Mouse (Mus musculus) kidney, embryonic 16.5 days (tissue): ENCODE data around the gene Scyl2. TPM values are rescaled to one million over a fixed set of nuclear protein-coding genes. Genes with fewer than 3 reads are reported as not detected.
"Not testable (repeated sequence)": the region's sequence is repeated elsewhere in the genome, so short reads cannot be mapped to it uniquely, and the experiment has no call there.

Experiments
- ATAC-seq: fragments of 200-750 bp; cut with Nextera tagmentation; 2 replicates; pipeline ENCODE4 v1.8.0; 2017; ENCODE audit warnings: moderate TSS enrichment; ENCODE audit not compliant: low FRiP score, low TSS enrichment
- H3K27ac ChIP-seq: fragments of 300-500 bp; sonication (generic); 2 replicates; pipeline ENCODE4 v1.5.1; 2014; ENCODE audit warnings: low read length
- H3K27me3 ChIP-seq: fragments of 300-500 bp; sonication (generic); 2 replicates; pipeline ENCODE4 v1.6.1; 2014; ENCODE audit warnings: low read length, control low read depth, mixed read lengths; ENCODE audit not compliant: insufficient read depth
- H3K36me3 ChIP-seq: fragments of 300-500 bp; sonication (generic); 2 replicates; pipeline ENCODE4 v1.6.1; 2014; ENCODE audit warnings: low read length, control low read depth, mixed read lengths; ENCODE audit not compliant: insufficient read depth
- H3K4me1 ChIP-seq: fragments of 300-500 bp; sonication (generic); 2 replicates; pipeline ENCODE4 v1.6.1; 2014; ENCODE audit warnings: low read length, control low read depth, mixed read lengths; ENCODE audit not compliant: insufficient read depth
- H3K4me2 ChIP-seq: fragments of 300-500 bp; sonication (generic); replicated peaks from 2 replicates; pipeline ENCODE4 v1.6.1; 2014; ENCODE audit warnings: low read depth, low read length
- H3K4me3 ChIP-seq: fragments of 300-500 bp; sonication (generic); 2 replicates; pipeline ENCODE4 v1.5.1; 2014; ENCODE audit warnings: mild to moderate bottlenecking, low read length
- H3K9ac ChIP-seq: fragments of 300-500 bp; sonication (generic); replicated peaks from 2 replicates; pipeline ENCODE4 v1.6.1; 2014; ENCODE audit warnings: low read length
- H3K9me3 ChIP-seq: fragments of 300-500 bp; sonication (generic); 2 replicates; pipeline ENCODE4 v1.6.1; 2016; ENCODE audit warnings: low read length, control low read depth
- WGBS: fragments of 180-500 bp; shearing (Covaris S2); extraction: QIAGEN DNeasy Blood & Tissue Kit; methylation state at CpG from one replicate; pipeline ENCODE4 v1.1.7; 2014; 5-methylcytosine and 5-hydroxymethylcytosine counted together
- polyA plus RNA-seq: library from polyadenylated mRNA; unstranded; fragments of >200 nt; fragmentation: Nextera tagmentation; extraction: Ambion mirVana; gene quantifications from 2 replicates; pipeline ENCODE4 v1.2.1, GENCODE M21; 2015

The Scyl2 gene
- polyA plus RNA-seq, 1 experiment from 2014 or later: 7.6 TPM

- Histone ChIP-seq H3K4me3 (no peak overlapping the region), H3K4me1 (no peaks in the 10 kb centered on the region), H3K27me3 (no peaks in the 10 kb centered on the region), H3K9me3 (no peaks in the 10 kb centered on the region), H3K4me2 (no peak overlapping the region), H3K36me3 (peaks cover 11% of the 10 kb centered on the region), H3K27ac (no peak overlapping the region), H3K9ac (no peak overlapping the region)
- no peak for ATAC-seq
- WGBS: 83% methylated on average over 3 of the region's 3 CpGs
Measured at GRCm38 (mm10) chr10:89707397-89707796, 21.3 kb upstream of the Scyl2 start.

DNA sequence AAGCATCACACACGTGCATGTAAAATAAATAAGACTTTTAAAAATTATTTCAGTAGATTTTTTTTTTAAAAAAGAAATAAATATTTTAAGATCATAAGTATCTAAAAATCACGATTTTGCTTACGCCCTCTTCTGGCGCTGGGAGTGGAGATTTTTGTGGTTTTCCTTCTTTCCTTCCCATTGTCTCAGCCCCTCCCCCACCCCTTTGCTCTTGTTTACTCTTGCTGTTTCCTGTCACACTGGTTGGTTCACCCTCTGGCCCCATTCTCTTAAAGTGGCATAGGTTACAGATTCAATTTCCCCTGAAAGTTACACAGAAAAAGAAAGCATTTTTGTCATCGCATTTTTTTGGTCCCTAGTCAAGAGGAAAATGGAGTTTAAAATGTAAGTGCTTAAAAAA lies 17.0 kb upstream of the Scyl2 start:
- Histone ChIP-seq H3K4me2 (no peak overlapping the region), H3K9me3 (no peaks in the 10 kb centered on the region), H3K9ac (no peak overlapping the region), H3K36me3 (no peaks in the 10 kb centered on the region), H3K27ac (no peak overlapping the region), H3K4me3 (no peak overlapping the region), H3K27me3 (no peaks in the 10 kb centered on the region), H3K4me1 (no peaks in the 10 kb centered on the region)
- WGBS: 49% methylated on average over 5 of the region's 5 CpGs
- 0 out of 2 replicates have a peak, but pooled peaks have one; percentile 39 for ATAC-seq

DNA sequence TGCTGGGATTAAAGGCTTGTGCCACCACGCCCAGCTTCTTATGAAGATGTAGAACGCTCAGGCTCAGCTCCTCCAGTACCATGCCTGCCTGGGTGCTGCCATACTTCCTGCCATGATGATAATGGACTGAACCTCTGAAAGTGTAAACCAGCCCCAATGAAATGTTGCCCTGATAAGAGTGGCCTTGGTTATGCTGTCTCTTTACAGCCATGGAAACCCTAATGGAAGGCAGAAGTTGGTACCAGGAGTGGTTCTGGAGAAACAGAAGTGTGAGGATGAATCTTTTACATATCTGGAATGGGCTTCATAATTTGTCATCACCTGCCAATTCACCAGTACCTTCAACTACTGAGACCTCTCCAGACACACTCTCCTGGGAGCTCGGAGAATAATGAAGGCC lies 11.9 kb upstream of the Scyl2 start:
- WGBS: 92% methylated on average over 3 of the region's 3 CpGs
- no peak overlapping the region for H3K4me2 ChIP-seq
- ATAC-seq: no peak
- H3K9me3 ChIP-seq: no peaks in the 10 kb centered on the region
- no peaks in the 10 kb centered on the region for H3K27me3 ChIP-seq
- no peak overlapping the region for H3K27ac ChIP-seq
- H3K36me3 ChIP-seq: no peaks in the 10 kb centered on the region
- no peaks in the 10 kb centered on the region for H3K4me1 ChIP-seq
- no peak overlapping the region for H3K9ac ChIP-seq
- no peak overlapping the region for H3K4me3 ChIP-seq

GRCm38 (mm10) chr10:89696270-89696669 lies 10.2 kb upstream of the Scyl2 start:
- ATAC-seq, H3K27ac ChIP-seq, H3K27me3 ChIP-seq, H3K9ac ChIP-seq, H3K36me3 ChIP-seq, H3K9me3 ChIP-seq, H3K4me2 ChIP-seq, H3K4me3 ChIP-seq, H3K4me1 ChIP-seq: not testable (repeated sequence)
- WGBS: 80% methylated on average over 2 of the region's 2 CpGs

- H3K27ac ChIP-seq: no peak overlapping the region
- H3K27me3 ChIP-seq: no peaks in the 10 kb centered on the region
- no peak overlapping the region for H3K9ac ChIP-seq
- H3K36me3 ChIP-seq: no peaks in the 10 kb centered on the region
- no peak overlapping the region for H3K4me3 ChIP-seq
- no peaks in the 10 kb centered on the region for H3K4me1 ChIP-seq
- H3K9me3 ChIP-seq: no peaks in the 10 kb centered on the region
- H3K4me2 ChIP-seq: no peak overlapping the region
- no peak for ATAC-seq
- 78% methylated on average over 20 of the region's 20 CpGs for WGBS
Measured at GRCm38 (mm10) chr10:89695194-89695911, 9.3 kb upstream of the Scyl2 start.

- H3K4me1 ChIP-seq: peaks cover 6% of the 10 kb centered on the region
- no peaks in the 10 kb centered on the region for H3K36me3 ChIP-seq
- H3K4me2 ChIP-seq: no peak overlapping the region
- H3K4me3 ChIP-seq: no peak overlapping the region
- no peaks in the 10 kb centered on the region for H3K9me3 ChIP-seq
- no peak for ATAC-seq
- no peak overlapping the region for H3K27ac ChIP-seq
- no peaks in the 10 kb centered on the region for H3K27me3 ChIP-seq
- no peak overlapping the region for H3K9ac ChIP-seq
- 51% methylated on average over 8 of the region's 8 CpGs for WGBS
Measured at GRCm38 (mm10) chr10:89690021-89690420, 3.9 kb upstream of the Scyl2 start.

DNA sequence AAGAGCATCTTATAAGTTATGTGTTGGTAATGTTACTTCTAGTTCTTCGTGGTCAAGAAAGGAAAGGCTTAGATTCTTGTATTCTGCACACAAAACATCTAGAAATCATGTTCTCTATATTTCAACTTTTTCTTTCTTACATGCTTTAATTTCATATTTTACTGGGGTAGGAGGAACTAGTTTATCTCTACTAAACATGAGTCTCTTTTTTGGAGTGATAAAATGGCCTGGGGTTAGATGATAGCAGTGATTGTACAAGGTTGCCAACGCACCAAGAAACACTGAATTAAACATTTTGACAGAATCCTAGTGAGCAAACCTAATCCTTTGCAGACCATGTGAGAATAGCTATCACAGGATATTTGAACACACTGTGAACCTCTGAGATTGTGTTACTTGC lies 1.4 kb upstream of the Scyl2 start:
- H3K9me3 ChIP-seq: no peaks in the 10 kb centered on the region
- no peak overlapping the region for H3K4me2 ChIP-seq
- H3K36me3 ChIP-seq: 0 out of 2 replicates have a peak, but pooled peaks cover 4% of the 10 kb centered on the region
- no peak overlapping the region for H3K4me3 ChIP-seq
- ATAC-seq: no peak
- H3K4me1 ChIP-seq: peaks cover 8% of the 10 kb centered on the region
- H3K27ac ChIP-seq: no peak overlapping the region
- 77% methylated on average over 2 of the region's 2 CpGs for WGBS
- H3K9ac ChIP-seq: no peak overlapping the region
- H3K27me3 ChIP-seq: no peaks in the 10 kb centered on the region

DNA sequence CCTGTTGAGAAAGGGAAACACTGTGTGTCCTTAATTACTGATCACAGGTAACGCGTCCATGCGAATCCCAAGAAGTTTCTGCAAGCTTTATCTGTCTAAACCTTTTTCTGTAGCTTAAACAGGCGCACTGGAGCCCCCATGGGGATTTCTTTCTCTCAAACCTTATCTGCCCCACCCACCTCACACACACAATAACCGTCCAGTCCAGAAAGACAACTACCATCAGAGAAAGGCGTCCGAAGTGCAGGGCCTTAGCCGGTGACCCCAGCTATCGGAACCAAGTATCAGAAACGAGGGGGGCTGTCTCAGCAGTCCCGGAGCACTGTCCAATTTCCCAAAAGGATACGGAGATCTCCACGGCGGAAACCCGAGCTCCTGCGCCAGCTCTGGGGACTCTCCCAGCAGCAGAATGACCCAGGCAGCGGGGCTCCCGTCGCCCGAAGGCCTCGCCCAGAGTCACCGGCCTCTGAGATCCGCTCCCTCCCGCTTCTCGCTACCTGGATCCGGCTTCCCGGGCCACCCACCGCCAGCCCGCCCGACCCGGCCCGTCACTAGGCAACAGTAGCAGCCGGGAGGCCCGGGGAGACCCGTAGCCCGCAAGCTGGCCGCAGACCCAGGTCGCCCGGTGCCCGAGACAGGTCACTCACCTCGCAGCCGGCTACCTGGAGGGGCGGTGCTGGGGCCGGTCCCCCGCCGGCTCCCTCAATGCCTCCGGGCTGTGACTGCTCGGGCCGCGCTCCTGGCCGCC lies 520 bp downstream of the Scyl2 start:
- peak overlapping the region; percentile 99 for H3K4me3 ChIP-seq
- peak; percentile 83 for ATAC-seq
- H3K4me1 ChIP-seq: peaks cover 8% of the 10 kb centered on the region
- no peaks in the 10 kb centered on the region for H3K9me3 ChIP-seq
- peak overlapping the region; percentile 79 for H3K27ac ChIP-seq
- H3K4me2 ChIP-seq: peak overlapping the region; percentile 82
- 0 out of 2 replicates have a peak, but pooled peaks cover 4% of the 10 kb centered on the region for H3K36me3 ChIP-seq
- H3K9ac ChIP-seq: peak overlapping the region; percentile 91
- WGBS: under 1% methylated on average over 46 of the region's 51 CpGs
- no peaks in the 10 kb centered on the region for H3K27me3 ChIP-seq

DNA sequence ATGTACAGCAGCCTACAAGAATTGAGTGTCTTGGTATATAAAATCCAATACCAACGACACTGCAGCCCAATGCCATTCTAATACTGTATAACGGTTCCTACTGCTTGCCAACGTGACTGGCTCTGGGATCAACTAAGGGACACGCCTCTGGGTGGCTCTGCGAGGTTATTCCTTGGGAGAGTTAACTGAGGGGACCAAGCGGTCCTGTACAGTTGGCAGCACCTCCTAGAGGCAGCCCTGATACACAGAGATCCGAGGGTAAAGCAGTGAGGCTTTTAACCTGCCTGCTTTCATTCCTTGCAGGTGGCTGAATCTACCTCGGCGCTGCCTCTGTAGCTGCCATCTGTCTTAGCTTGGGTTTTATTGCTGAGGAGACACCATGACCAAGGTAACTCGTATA lies 3.1 kb downstream of the Scyl2 start:
- 0 out of 2 replicates have a peak, but pooled peaks cover 7% of the 10 kb centered on the region for H3K36me3 ChIP-seq
- no peak overlapping the region for H3K9ac ChIP-seq
- no peak overlapping the region for H3K4me2 ChIP-seq
- no peaks in the 10 kb centered on the region for H3K9me3 ChIP-seq
- H3K4me1 ChIP-seq: peaks cover 8% of the 10 kb centered on the region
- H3K4me3 ChIP-seq: no peak overlapping the region
- no peaks in the 10 kb centered on the region for H3K27me3 ChIP-seq
- no peak for ATAC-seq
- WGBS: 80% methylated on average over 10 of the region's 10 CpGs
- H3K27ac ChIP-seq: no peak overlapping the region

DNA sequence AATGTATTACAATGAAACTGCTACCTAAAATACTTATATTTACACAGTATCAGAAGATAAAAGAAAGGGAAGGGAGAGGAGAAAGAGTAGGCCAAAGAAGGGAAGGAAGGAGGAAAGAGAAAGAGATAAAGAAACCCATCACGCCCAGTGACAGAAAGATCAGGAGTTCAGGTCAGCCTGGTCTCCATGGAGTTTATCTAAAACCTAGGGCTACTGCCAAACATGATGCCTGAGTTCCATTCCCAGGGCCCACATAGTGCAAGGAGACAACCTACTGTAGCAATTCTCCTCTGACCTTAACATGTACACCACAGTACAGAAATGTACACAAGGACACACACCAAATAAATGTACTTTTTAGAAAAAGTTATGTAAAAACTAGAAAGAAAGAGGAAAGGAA lies 3.9 kb downstream of the Scyl2 start:
- Histone ChIP-seq H3K36me3 (0 out of 2 replicates have a peak, but pooled peaks cover 8% of the 10 kb centered on the region), H3K9ac (no peak overlapping the region), H3K4me3 (no peak overlapping the region), H3K9me3 (no peaks in the 10 kb centered on the region), H3K27ac (no peak overlapping the region), H3K4me1 (peaks cover 8% of the 10 kb centered on the region), H3K4me2 (no peak overlapping the region), H3K27me3 (no peaks in the 10 kb centered on the region)
- 95% methylated on average over 1 of the region's 1 CpGs for whole genome bisulfite sequencing
- no peak for ATAC-seq
